Mouse (Mus musculus) forebrain, embryonic 11.5 days (tissue): ENCODE results near the gene Slc5a5. TPM values are rescaled to one million over a fixed set of nuclear protein-coding genes. Genes with fewer than 3 reads are reported as not detected.

Experiments
- ATAC-seq: fragments of 200-750 bp; cut with Nextera tagmentation; replicated peaks from 2 replicates; pipeline ENCODE4 v1.8.0; 2017; ENCODE audit warnings: moderate TSS enrichment; ENCODE audit not compliant: low FRiP score
- DNase-seq: peaks from one replicate; pipeline ENCODE4 v3.0.0-alpha.2; 2017; ENCODE audit warnings: low spot score
- H3K27ac ChIP-seq: fragments of 300-500 bp; sonication (generic); 2 replicates; pipeline ENCODE4 v1.5.1; 2014; ENCODE audit warnings: low read depth, low read length
- H3K27me3 ChIP-seq: fragments of 300-500 bp; sonication (generic); 2 replicates; pipeline ENCODE4 v1.6.1; 2014; ENCODE audit warnings: mild to moderate bottlenecking, low read length, mixed read lengths; ENCODE audit not compliant: control insufficient read depth, insufficient read depth
- H3K36me3 ChIP-seq: fragments of 300-500 bp; sonication (generic); 2 replicates; pipeline ENCODE4 v1.6.1; 2014; ENCODE audit warnings: mild to moderate bottlenecking, low read length, moderate library complexity, mixed read lengths; ENCODE audit not compliant: control insufficient read depth, insufficient read depth
- H3K4me1 ChIP-seq: fragments of 300-500 bp; sonication (generic); replicated peaks from 2 replicates; pipeline ENCODE4 v1.6.1; 2014; ENCODE audit warnings: low read length, mixed read lengths; ENCODE audit not compliant: control insufficient read depth, insufficient read depth
- H3K4me2 ChIP-seq: fragments of 300-500 bp; sonication (generic); 2 replicates; pipeline ENCODE4 v1.6.1; 2014; ENCODE audit warnings: low read depth, mild to moderate bottlenecking, low read length, moderate library complexity, mixed read lengths; ENCODE audit not compliant: severe bottlenecking
- H3K4me3 ChIP-seq: fragments of 300-500 bp; sonication (generic); 2 replicates; pipeline ENCODE4 v1.5.1; 2014; ENCODE audit warnings: low read depth, low read length
- H3K9ac ChIP-seq: fragments of 300-500 bp; sonication (generic); 2 replicates; pipeline ENCODE4 v1.6.1; 2014; ENCODE audit warnings: low read length
- H3K9me3 ChIP-seq: fragments of 300-500 bp; sonication (generic); 2 replicates; pipeline ENCODE4 v1.6.1; 2016; ENCODE audit warnings: low read length, mixed read lengths; ENCODE audit not compliant: control insufficient read depth
- WGBS: fragments of 180-500 bp; shearing (Covaris S2); extraction: QIAGEN DNeasy Blood & Tissue Kit; methylation state at CpG from one replicate; pipeline ENCODE4 v1.1.7; 2014; 5-methylcytosine and 5-hydroxymethylcytosine counted together
- polyA plus RNA-seq: library from polyadenylated mRNA; unstranded; fragments of >200 nt; fragmentation: Nextera tagmentation; extraction: Ambion mirVana; gene quantifications from 2 replicates; pipeline ENCODE4 v1.2.1, GENCODE M21; 2014

Gene Slc5a5
- polyA plus RNA-seq, 1 experiment from 2014 or later, result 0.43 TPM

- ATAC-seq (no peak), DNase-seq (no peak)
- Histone ChIP-seq H3K36me3 (no peaks in the 10 kb centered on the region), H3K9ac (no peak overlapping the region), H3K27ac (no peak overlapping the region), H3K4me1 (peaks cover 5% of the 10 kb centered on the region; the same call in 1 of the 2 replicates), H3K4me2 (no peak overlapping the region), H3K4me3 (no peak overlapping the region), H3K9me3 (no peaks in the 10 kb centered on the region), H3K27me3 (no peaks in the 10 kb centered on the region)
- WGBS, result 30% methylated on average over 11 of the region's 11 CpGs
Measured at GRCm38 (mm10) chr8:70880546-70880945, 12.0 kb downstream of the Slc5a5 start.

DNA sequence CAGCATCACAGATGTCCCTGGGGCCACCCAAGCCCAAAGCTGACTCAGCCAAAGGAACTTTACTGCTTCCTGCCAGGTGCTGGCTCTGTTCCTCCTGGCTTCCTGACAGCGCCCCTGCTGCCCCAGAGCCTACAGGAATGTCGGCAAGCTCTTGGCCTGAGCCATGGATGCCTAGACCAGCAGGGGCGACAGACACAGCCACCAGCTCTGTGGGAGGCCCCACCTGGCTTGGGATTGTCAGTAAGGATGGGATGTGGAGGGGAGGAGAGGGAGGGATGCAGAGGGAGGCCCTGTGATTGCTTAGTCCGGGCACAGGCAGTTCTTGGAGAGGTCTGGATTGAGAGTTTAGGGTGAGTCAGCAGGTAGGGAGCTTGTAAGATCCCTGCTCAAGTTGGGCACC, 12.4 kb downstream of the Slc5a5 start:
- Histone ChIP-seq H3K27ac (no peak overlapping the region), H3K9me3 (no peaks in the 10 kb centered on the region), H3K4me2 (no peak overlapping the region), H3K4me3 (no peak overlapping the region), H3K4me1 (peaks cover 5% of the 10 kb centered on the region; the same call in 1 of the 2 replicates), H3K27me3 (no peaks in the 10 kb centered on the region), H3K36me3 (no peaks in the 10 kb centered on the region), H3K9ac (no peak overlapping the region)
- DNase-seq, result peak; percentile 55
- no peak for ATAC-seq
- WGBS, result 5% methylated on average over 4 of the region's 4 CpGs

GRCm38 (mm10) chr8:70879500-70879899, 13.1 kb downstream of the Slc5a5 start:
- Histone ChIP-seq H3K4me3 (no peak overlapping the region), H3K27me3 (no peaks in the 10 kb centered on the region), H3K4me2 (no peak overlapping the region), H3K9ac (0 out of 2 replicates have a peak overlapping the region, but pooled peaks have one; percentile 10), H3K4me1 (peaks cover 5% of the 10 kb centered on the region; the same call in 1 of the 2 replicates), H3K9me3 (no peaks in the 10 kb centered on the region), H3K36me3 (no peaks in the 10 kb centered on the region), H3K27ac (no peak overlapping the region)
- WGBS, result 56% methylated on average over 4 of the region's 4 CpGs
- ATAC-seq, result no peak
- no peak for DNase-seq

DNA sequence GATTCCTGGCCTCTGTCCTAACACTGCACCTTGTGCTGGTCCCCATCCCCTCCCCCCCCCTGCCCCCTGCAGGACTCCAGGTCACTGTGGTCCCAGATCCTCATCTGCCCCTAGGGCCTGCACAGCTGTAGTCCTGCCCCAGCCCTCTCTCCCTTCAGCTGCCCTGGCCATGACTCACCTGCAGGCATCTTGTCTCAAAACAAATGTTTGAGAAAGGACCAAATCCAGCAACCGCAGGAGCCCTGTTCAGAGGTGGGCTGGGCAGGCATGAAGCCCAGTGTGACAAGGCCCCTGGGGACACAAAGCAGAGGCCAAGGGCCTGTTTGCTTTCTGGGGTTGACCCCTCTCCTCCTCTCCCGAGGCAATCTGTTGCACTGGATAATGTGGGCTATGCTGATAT, 14.4 kb downstream of the Slc5a5 start:
- Histone ChIP-seq H3K4me1 (peaks cover 5% of the 10 kb centered on the region; the same call in 1 of the 2 replicates), H3K9me3 (no peaks in the 10 kb centered on the region), H3K4me2 (no peak overlapping the region), H3K36me3 (no peaks in the 10 kb centered on the region), H3K27ac (no peak overlapping the region), H3K4me3 (no peak overlapping the region), H3K9ac (no peak overlapping the region), H3K27me3 (no peaks in the 10 kb centered on the region)
- DNase-seq (no peak), ATAC-seq (no peak)
- WGBS, result 57% methylated on average over 2 of the region's 2 CpGs

GRCm38 (mm10) chr8:70876382-70876781, 16.2 kb downstream of the Slc5a5 start:
- DNase-seq (no peak), ATAC-seq (no peak)
- 72% methylated on average over 4 of the region's 4 CpGs for WGBS

DNA sequence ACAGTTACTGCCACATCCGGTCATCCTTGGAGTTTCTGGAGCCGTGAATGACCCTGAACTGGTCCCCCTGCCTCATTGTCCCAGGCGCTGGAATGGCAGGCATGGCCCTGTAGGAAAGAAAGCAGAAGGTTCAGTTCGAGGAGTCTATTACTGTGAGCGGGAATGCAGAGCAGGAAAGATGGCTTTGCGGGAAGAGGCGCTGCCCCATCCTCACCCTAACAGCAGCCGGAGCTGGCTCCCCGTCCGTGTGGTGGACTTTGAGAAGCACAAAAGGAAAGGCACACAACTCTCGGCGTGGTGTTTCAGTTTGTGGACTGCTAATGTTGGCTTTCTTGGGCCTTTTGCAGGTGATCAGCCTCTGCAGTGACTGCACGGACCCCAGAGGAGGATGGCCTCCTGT, 18.1 kb downstream of the Slc5a5 start:
- 92% methylated on average over 13 of the region's 13 CpGs for WGBS
- H3K27ac ChIP-seq, result no peak overlapping the region
- ATAC-seq (no peak), DNase-seq (no peak)
- H3K9me3 ChIP-seq, result no peaks in the 10 kb centered on the region
- no peak overlapping the region for H3K4me2 ChIP-seq
- no peaks in the 10 kb centered on the region for H3K27me3 ChIP-seq
- H3K9ac ChIP-seq, result peak overlapping the region; percentile 68; the same call in 1 of the 2 replicates
- 0 out of 2 replicates have a peak, but pooled peaks cover 3% of the 10 kb centered on the region for H3K4me1 ChIP-seq
- H3K4me3 ChIP-seq, result no peak overlapping the region
- no peaks in the 10 kb centered on the region for H3K36me3 ChIP-seq

More at GRCm38 (mm10) chr8:70876382-70876781, 16.2 kb downstream of the Slc5a5 start:
- no peak overlapping the region for H3K4me3 ChIP-seq
- H3K27me3 ChIP-seq, result no peaks in the 10 kb centered on the region
- no peaks in the 10 kb centered on the region for H3K36me3 ChIP-seq
- no peaks in the 10 kb centered on the region for H3K9me3 ChIP-seq
- H3K27ac ChIP-seq, result no peak overlapping the region
- peaks cover 8% of the 10 kb centered on the region; the same call in 1 of the 2 replicates for H3K4me1 ChIP-seq
- no peak overlapping the region for H3K9ac ChIP-seq
- H3K4me2 ChIP-seq, result no peak overlapping the region

- Histone ChIP-seq H3K27me3 (no peaks in the 10 kb centered on the region), H3K27ac (peak within 1 kb of the TSS; percentile 77), H3K4me1 (peaks cover 9% of the 10 kb centered on the region; the same call in 1 of the 2 replicates), H3K9ac (peak within 1 kb of the TSS; percentile 68), H3K4me2 (peak within 1 kb of the TSS; percentile 90), H3K9me3 (no peaks in the 10 kb centered on the region), H3K4me3 (peak within 1 kb of the TSS; percentile 72), H3K36me3 (no peaks in the 10 kb centered on the region)
- WGBS, result under 1% methylated on average over 46 of the region's 46 CpGs
- peak; percentile 98 for DNase-seq
- ATAC-seq, result peak; percentile 89
Measured at GRCm38 (mm10) chr8:70873364-70873985, 19.1 kb downstream of the Slc5a5 start, which contains the start of gene Ccdc124. Gene Ccdc124 (minus strand): TSS chr8:70873935.

GRCm38 (mm10) chr8:70872643-70873363, 19.8 kb downstream of the Slc5a5 start:
- H3K27ac ChIP-seq, result peak overlapping the region; percentile 77; the same call in 1 of the 2 replicates
- peak overlapping the region; percentile 72 for H3K4me3 ChIP-seq
- 9% methylated on average over 28 of the region's 31 CpGs for WGBS
- H3K4me1 ChIP-seq, result peaks cover 9% of the 10 kb centered on the region; the same call in 1 of the 2 replicates
- peak overlapping the region; percentile 90 for H3K4me2 ChIP-seq
- no peak for ATAC-seq
- no peak for DNase-seq
- no peaks in the 10 kb centered on the region for H3K27me3 ChIP-seq
- no peaks in the 10 kb centered on the region for H3K9me3 ChIP-seq
- H3K9ac ChIP-seq, result peak overlapping the region; percentile 68
- H3K36me3 ChIP-seq, result no peaks in the 10 kb centered on the region
